Mouse (Mus musculus): ENCODE measurements around the gene Sorcs2.

DNA sequence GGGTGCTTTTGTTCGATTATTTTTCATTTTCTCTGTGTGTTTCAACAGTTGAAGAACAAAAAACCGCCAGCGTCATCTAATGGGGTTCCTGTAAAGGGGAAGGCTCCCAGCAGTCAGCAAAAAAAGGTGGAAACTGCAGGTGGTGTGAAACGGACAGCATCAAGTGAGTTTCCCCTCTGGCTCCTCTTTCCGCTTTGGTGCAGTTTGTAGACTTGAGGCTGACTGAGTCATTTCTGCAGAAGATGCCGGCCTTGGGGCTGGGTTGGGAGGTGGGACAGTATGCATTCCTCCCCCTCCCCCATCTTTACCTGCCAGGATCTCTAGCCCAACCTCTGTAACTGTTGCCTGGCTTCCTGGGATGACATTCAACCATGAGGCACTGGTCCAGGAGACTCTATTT, 408.4 kb downstream of the Sorcs2 start:
- TF ChIP-seq CTCF (IDR thresholded peaks at IDR 0.05; ENCODE audit: insufficient read depth, low read length) (no peak), POLR2A (IDR thresholded peaks at IDR 0.05; ENCODE audit: borderline replicate concordance, extremely low read depth, low read depth, low read length) (no peak)

All from lung, adult 2 months (tissue).